Mouse (Mus musculus) kidney, adult 2 months (tissue): ENCODE data around the gene 5031439G07Rik. TPM values are rescaled to one million over a fixed set of nuclear protein-coding genes. Genes with fewer than 3 reads are reported as not detected.

Experiments used
- DNase-seq: peaks from one replicate; pipeline ENCODE4 v3.0.0; 2021
- H3K27ac ChIP-seq: fragments of 200-500 bp; 2 replicates; pipeline ENCODE4 v1.5.1; 2012; ENCODE audit warnings: low read depth, low read length, control low read depth, inconsistent platforms; ENCODE audit not compliant: insufficient read depth
- H3K27me3 ChIP-seq: fragments of 200-500 bp; replicated peaks from 2 replicates; pipeline ENCODE4 v1.6.1; 2012; ENCODE audit warnings: mild to moderate bottlenecking, moderate library complexity, low read length, inconsistent platforms; ENCODE audit not compliant: control insufficient read depth, insufficient read depth
- H3K36me3 ChIP-seq: fragments of 200-500 bp; 2 replicates; pipeline ENCODE4 v1.6.1; 2012; ENCODE audit warnings: mild to moderate bottlenecking, moderate library complexity, low read length, inconsistent platforms; ENCODE audit not compliant: control insufficient read depth, insufficient read depth
- H3K4me1 ChIP-seq: fragments of 200-500 bp; 2 replicates; pipeline ENCODE4 v1.6.1; 2011; ENCODE audit warnings: low read length; ENCODE audit not compliant: control insufficient read depth, insufficient read depth
- H3K4me3 ChIP-seq: fragments of 200-500 bp; 2 replicates; pipeline ENCODE4 v1.5.1; 2011; ENCODE audit warnings: mild to moderate bottlenecking, low read depth, low read length, control low read depth; ENCODE audit not compliant: insufficient read depth
- CTCF ChIP-seq: fragments of 200-500 bp; conservative IDR thresholded peaks from 2 replicates; pipeline ENCODE4 v1.5.1; 2011; ENCODE audit warnings: low read depth, mild to moderate bottlenecking, control low read depth, low read length, moderate library complexity, mixed read lengths; ENCODE audit not compliant: insufficient read depth, insufficient read length
- POLR2A ChIP-seq: fragments of 200-500 bp; IDR thresholded peaks from one replicate; pipeline ENCODE4 v1.6.1; 2011; ENCODE audit warnings: low read depth, low read length, control low read depth
- WGBS: fragments of 180-500 bp; shearing (Covaris S2); methylation state at CpG from one replicate; pipeline ENCODE4 v1.1.7; 2018; 5-methylcytosine and 5-hydroxymethylcytosine counted together
- polyA plus RNA-seq: library from polyadenylated mRNA; depleted of rRNA; stranded (reverse); fragments of >200 nt; gene quantifications from 2 replicates; pipeline ENCODE4 v1.2.3, GENCODE M21; 2012

The 5031439G07Rik gene
- polyA plus RNA-seq, 1 experiment, result 21.7 TPM

GRCm38 (mm10) chr15:85000984-85001982 lies 12.9 kb upstream of the 5031439G07Rik start:
- WGBS, result 15% methylated on average over 29 of the region's 29 CpGs
- H3K4me3 ChIP-seq, result peak overlapping the region; percentile 20; the same call in 1 of the 2 replicates
- peak; percentile 88 for TF ChIP-seq CTCF
- TF ChIP-seq POLR2A, result no peak

GRCm38 (mm10) chr15:84999911-85000310 lies 11.6 kb upstream of the 5031439G07Rik start:
- DNase-seq, result no peak
- Histone ChIP-seq H3K4me1 (peaks cover 5% of the 10 kb centered on the region; the same call in 1 of the 2 replicates), H3K4me3 (no peak overlapping the region), H3K36me3 (no peaks in the 10 kb centered on the region), H3K27ac (no peak overlapping the region), H3K27me3 (no peaks in the 10 kb centered on the region)
- WGBS, result 81% methylated on average over 7 of the region's 7 CpGs
- no peak for TF ChIP-seq CTCF
- TF ChIP-seq POLR2A, result no peak

More at GRCm38 (mm10) chr15:85000984-85001982, 12.9 kb upstream of the 5031439G07Rik start:
- H3K27ac ChIP-seq, result no peak overlapping the region
- no peaks in the 10 kb centered on the region for H3K36me3 ChIP-seq
- peaks cover 5% of the 10 kb centered on the region; the same call in 1 of the 2 replicates for H3K4me1 ChIP-seq
- DNase-seq, result peak; percentile 87
- no peaks in the 10 kb centered on the region for H3K27me3 ChIP-seq

- no peak overlapping the region for H3K4me3 ChIP-seq
- TF ChIP-seq CTCF (no peak), POLR2A (no peak)
- H3K4me1 ChIP-seq, result peaks cover 5% of the 10 kb centered on the region; the same call in 1 of the 2 replicates
- H3K36me3 ChIP-seq, result no peaks in the 10 kb centered on the region
- no peaks in the 10 kb centered on the region for H3K27me3 ChIP-seq
- 76% methylated on average over 14 of the region's 14 CpGs for WGBS
- no peak overlapping the region for H3K27ac ChIP-seq
- no peak for DNase-seq
Measured at GRCm38 (mm10) chr15:84997768-84998454, 9.6 kb upstream of the 5031439G07Rik start.

GRCm38 (mm10) chr15:84995967-84996366 lies 7.6 kb upstream of the 5031439G07Rik start:
- WGBS, result 4% methylated on average over 1 of the region's 1 CpGs
- H3K4me3 ChIP-seq, result no peak overlapping the region
- DNase-seq, result peak; percentile 68
- H3K27me3 ChIP-seq, result no peaks in the 10 kb centered on the region
- no peak overlapping the region for H3K27ac ChIP-seq
- H3K4me1 ChIP-seq, result no peaks in the 10 kb centered on the region
- H3K36me3 ChIP-seq, result no peaks in the 10 kb centered on the region
- TF ChIP-seq CTCF (peak; percentile 82), POLR2A (no peak)

- no peaks in the 10 kb centered on the region for H3K36me3 ChIP-seq
- TF ChIP-seq POLR2A (no peak), CTCF (no peak)
- H3K27me3 ChIP-seq, result no peaks in the 10 kb centered on the region
- no peak for DNase-seq
- H3K27ac ChIP-seq, result no peak overlapping the region
- WGBS, result 54% methylated on average over 6 of the region's 6 CpGs
- H3K4me1 ChIP-seq, result no peaks in the 10 kb centered on the region
- H3K4me3 ChIP-seq, result no peak overlapping the region
Measured at GRCm38 (mm10) chr15:84995041-84995440, 6.7 kb upstream of the 5031439G07Rik start.

GRCm38 (mm10) chr15:84994498-84994897 lies 6.1 kb upstream of the 5031439G07Rik start:
- no peak for DNase-seq
- Histone ChIP-seq H3K27me3 (no peaks in the 10 kb centered on the region), H3K4me3 (no peak overlapping the region), H3K36me3 (no peaks in the 10 kb centered on the region), H3K4me1 (no peaks in the 10 kb centered on the region), H3K27ac (no peak overlapping the region)
- WGBS, result 59% methylated on average over 6 of the region's 6 CpGs
- no peak for TF ChIP-seq POLR2A

GRCm38 (mm10) chr15:84989771-84990170 lies 1.4 kb upstream of the 5031439G07Rik start:
- no peaks in the 10 kb centered on the region; the same call in 1 of the 2 replicates for H3K4me1 ChIP-seq
- no peak for TF ChIP-seq CTCF
- no peak for TF ChIP-seq POLR2A
- DNase-seq, result no peak
- no peak overlapping the region for H3K27ac ChIP-seq
- 82% methylated on average over 7 of the region's 7 CpGs for WGBS
- H3K36me3 ChIP-seq, result no peaks in the 10 kb centered on the region
- no peaks in the 10 kb centered on the region for H3K27me3 ChIP-seq
- no peak overlapping the region for H3K4me3 ChIP-seq
